ENCODE assay signal across 26 mouse cellular contexts in the genomic region with DNA sequence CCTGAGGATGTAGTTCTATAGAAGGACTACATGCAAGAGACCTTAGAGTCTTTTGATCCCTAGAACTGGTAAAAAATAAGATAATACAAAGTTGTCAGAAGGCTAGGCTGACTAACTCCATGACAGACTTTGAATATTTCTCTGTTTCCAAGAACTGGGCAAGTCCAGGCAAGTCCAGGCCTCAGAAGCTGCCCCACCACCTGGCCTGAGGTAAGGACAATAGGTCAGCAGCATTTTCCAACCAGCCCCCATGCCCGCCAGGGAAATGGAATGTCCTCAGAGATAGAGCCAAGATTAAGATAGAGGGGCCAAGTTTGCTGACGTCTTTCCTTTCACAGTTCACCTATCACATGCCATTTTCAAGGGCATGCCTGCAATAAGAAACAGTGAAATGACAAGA.
DNase-seq lines count a peak whose midpoint lies in the region; ATAC-seq and TF ChIP-seq lines count a peak whose summit lies in the region.
"Had no signal": no experiment of that assay in that cellular context is flagged by ENCODE, and none has a peak within 500 bp of the region (broad histone marks: within the 10 kb centered on the region; RNA-seq: fewer than 3 reads in every experiment).

No protein-coding gene starts in this region.

- WGBS in kidney, embryonic 16.5 days = 54% methylated on average over 2 of the region's 2 CpGs
- WGBS in lung, postnatal 0 days = 28% methylated on average over 2 of the region's 2 CpGs

- no peaks in the 10 kb centered on the region for H3K27me3 ChIP-seq in kidney, embryonic 16.5 days (ENCODE audit: insufficient read depth, low read length)
- H3K27me3 ChIP-seq in lung, postnatal 0 days (replicated peaks; ENCODE audit: insufficient read depth, low read length) = no peaks in the 10 kb centered on the region
- H3K27me3 ChIP-seq in ES-Bruce4 (ENCODE audit: control insufficient read depth, insufficient read depth, low read length, poor library complexity, severe bottlenecking) = no peaks in the 10 kb centered on the region
- H3K27me3 ChIP-seq: heart, embryonic 15.5 days; limb, embryonic 12.5 days; liver, embryonic 15.5 days; midbrain, embryonic 12.5 days; neural tube, embryonic 12.5 days had no signal

- H3K9me3 ChIP-seq in kidney, embryonic 16.5 days (ENCODE audit: low read length) = no peaks in the 10 kb centered on the region
- no peaks in the 10 kb centered on the region for H3K9me3 ChIP-seq in lung, postnatal 0 days (ENCODE audit: low read length)
- H3K9me3 ChIP-seq in ES-Bruce4 (replicated peaks; ENCODE audit: control insufficient read depth, insufficient read depth, low read length, poor library complexity, severe bottlenecking) = no peaks in the 10 kb centered on the region
- H3K9me3 ChIP-seq: heart, embryonic 10.5 days; heart, embryonic 15.5 days; limb, embryonic 12.5 days; liver, embryonic 15.5 days; midbrain, embryonic 12.5 days; neural tube, embryonic 12.5 days had no signal

- TF ChIP-seq POLR2A in ES-Bruce4 (IDR thresholded peaks at IDR 0.05; ENCODE audit: insufficient read depth, low read length) = no peak

- no peak overlapping the region for H3K4me3 ChIP-seq in kidney, embryonic 16.5 days (ENCODE audit: low read length)
- no peak overlapping the region for H3K4me3 ChIP-seq in lung, postnatal 0 days (ENCODE audit: low read depth, low read length)
- no peak overlapping the region for H3K4me3 ChIP-seq in ES-Bruce4 (ENCODE audit: low read depth, low read length)
- H3K4me3 ChIP-seq: erythroblast, embryonic 14.5 days; gastrocnemius, adult 2 months; heart, embryonic 10.5 days; heart, embryonic 15.5 days; limb, embryonic 12.5 days; liver, embryonic 15.5 days; midbrain, embryonic 12.5 days; myocyte; neural tube, embryonic 12.5 days had no signal

- peak; percentile 28 for DNase-seq in kidney, adult 18-20 months
- DNase-seq in lung, postnatal 0 days (ENCODE audit: low spot score) = no peak
- DNase-seq in lung, postnatal 14 days = no peak
- DNase-seq in kidney, postnatal 14 days = peak; percentile 16
- no peak for DNase-seq in gastrocnemius, postnatal 14 days
- DNase-seq in right cerebral cortex, adult 2 months (ENCODE audit: low spot score in 2 of 2) = no peak
- DNase-seq: adrenal gland, postnatal 14 days; cerebellum, adult 11-12 months; cerebellum, postnatal 14 days; gastrocnemius, adult 2 months; right cerebral cortex, adult 18-20 months; thymus, adult 2 months; thymus, postnatal 36 days had no signal

- no peaks in the 10 kb centered on the region for H3K36me3 ChIP-seq in kidney, embryonic 16.5 days (ENCODE audit: insufficient read depth, low read length)
- no peaks in the 10 kb centered on the region for H3K36me3 ChIP-seq in lung, postnatal 0 days (ENCODE audit: insufficient read depth, low read length)
- H3K36me3 ChIP-seq in ES-Bruce4 (ENCODE audit: control insufficient read depth, insufficient read depth, low read length, poor library complexity, severe bottlenecking) = no peaks in the 10 kb centered on the region
- H3K36me3 ChIP-seq: heart, embryonic 10.5 days; heart, embryonic 15.5 days; limb, embryonic 12.5 days; liver, embryonic 15.5 days; midbrain, embryonic 12.5 days; neural tube, embryonic 12.5 days had no signal

- no peak overlapping the region for H3K9ac ChIP-seq in kidney, embryonic 16.5 days (replicated peaks; ENCODE audit: low read length)
- H3K9ac ChIP-seq in lung, postnatal 0 days (replicated peaks; ENCODE audit: low read depth) = no peak overlapping the region
- H3K9ac ChIP-seq in ES-Bruce4 (ENCODE audit: low read depth, poor library complexity, severe bottlenecking) = no peak overlapping the region
- H3K9ac ChIP-seq: heart, embryonic 15.5 days; limb, embryonic 12.5 days; liver, embryonic 15.5 days; midbrain, embryonic 12.5 days; neural tube, embryonic 12.5 days had no signal

- TF ChIP-seq CTCF in lung, postnatal 0 days (IDR thresholded peaks at IDR 0.05) = no peak
- TF ChIP-seq CTCF in ES-Bruce4 (IDR thresholded peaks at IDR 0.05; ENCODE audit: low read depth, low read length) = no peak

- no peak for ATAC-seq in kidney, embryonic 16.5 days (ENCODE audit: low FRiP score, low TSS enrichment)
- peak; percentile 30 for ATAC-seq in lung, postnatal 0 days
- ATAC-seq: CD4-positive, CD25-positive, alpha-beta regulatory T cell, adult 4 months; forebrain, embryonic 16.5 days; hindbrain, embryonic 16.5 days had no signal

- intact Hi-C loops in gastrocnemius, postnatal 14 days (cut with DNase I; ENCODE audit: low total_unique reads) = no loop called here

- no peak overlapping the region for H3K4me2 ChIP-seq in kidney, embryonic 16.5 days (replicated peaks; ENCODE audit: low read depth, low read length)
- no peak overlapping the region for H3K4me2 ChIP-seq in lung, postnatal 0 days (replicated peaks; ENCODE audit: low read depth, low read length)
- H3K4me2 ChIP-seq: heart, embryonic 15.5 days; limb, embryonic 12.5 days; liver, embryonic 15.5 days; midbrain, embryonic 12.5 days; neural tube, embryonic 12.5 days had no signal

- H3K27ac ChIP-seq in kidney, embryonic 16.5 days (ENCODE audit: low read length) = no peak overlapping the region
- H3K27ac ChIP-seq in lung, postnatal 0 days (ENCODE audit: low read length) = no peak overlapping the region
- H3K27ac ChIP-seq in ES-Bruce4 (ENCODE audit: insufficient read depth, low read length) = 0 out of 2 replicates have a peak overlapping the region, but pooled peaks have one; percentile 39
- H3K27ac ChIP-seq: gastrocnemius, adult 2 months; heart, embryonic 10.5 days; heart, embryonic 15.5 days; limb, embryonic 12.5 days; liver, embryonic 15.5 days; midbrain, embryonic 12.5 days; neural tube, embryonic 12.5 days had no signal

- TF ChIP-seq EP300 in lung, postnatal 0 days (IDR thresholded peaks at IDR 0.05) = peak; percentile 43; the same call in 1 of the 2 replicates
- TF ChIP-seq EP300 in ES-Bruce4 (IDR thresholded peaks at IDR 0.05; ENCODE audit: insufficient read depth, low read depth, low read length) = peak; percentile 87

- no peaks in the 10 kb centered on the region for H3K4me1 ChIP-seq in kidney, embryonic 16.5 days (ENCODE audit: insufficient read depth, low read length)
- H3K4me1 ChIP-seq in lung, postnatal 0 days (ENCODE audit: insufficient read depth, low read depth, low read length) = peaks cover 5% of the 10 kb centered on the region; the same call in 1 of the 2 replicates
- peaks cover 2% of the 10 kb centered on the region for H3K4me1 ChIP-seq in ES-Bruce4 (ENCODE audit: control insufficient read depth, insufficient read depth, low read length)
- H3K4me1 ChIP-seq: limb, embryonic 12.5 days; midbrain, embryonic 12.5 days; neural tube, embryonic 12.5 days had no signal

Comparison
In these comparisons a context has a peak if more than half of its experiments do, and no peak if none do; other contexts are left out.
1. DNase-seq: peak in kidney, adult 18-20 months (single experiment) and kidney, postnatal 14 days (single experiment); none in lung, postnatal 0 days (single experiment), lung, postnatal 14 days (single experiment), gastrocnemius, postnatal 14 days (single experiment) and right cerebral cortex, adult 2 months (0 of 2).